Mouse (Mus musculus) midbrain, embryonic 16.5 days (tissue): Measurements from ENCODE around the gene Tmem132b. TPM values are rescaled to one million over a fixed set of nuclear protein-coding genes. Genes with fewer than 3 reads are reported as not detected.

Experiments used
- ATAC-seq: fragments of 200-750 bp; cut with Nextera tagmentation; 2 replicates; pipeline ENCODE4 v1.8.0; 2017; ENCODE audit warnings: moderate TSS enrichment
- H3K27ac ChIP-seq: fragments of 300-500 bp; sonication (generic); 2 replicates; pipeline ENCODE4 v1.5.1; 2014; ENCODE audit warnings: mild to moderate bottlenecking, low read length, mixed read lengths
- H3K27me3 ChIP-seq: fragments of 300-500 bp; sonication (generic); 2 replicates; pipeline ENCODE4 v1.6.1; 2014; ENCODE audit warnings: low read depth, low read length, mixed read lengths; ENCODE audit not compliant: control insufficient read depth, insufficient read depth
- H3K36me3 ChIP-seq: fragments of 300-500 bp; sonication (generic); 2 replicates; pipeline ENCODE4 v1.6.1; 2014; ENCODE audit warnings: mild to moderate bottlenecking, low read length, moderate library complexity, mixed read lengths; ENCODE audit not compliant: control insufficient read depth, insufficient read depth
- H3K4me1 ChIP-seq: fragments of 300-500 bp; sonication (generic); 2 replicates; pipeline ENCODE4 v1.6.1; 2014; ENCODE audit warnings: mild to moderate bottlenecking, low read length, mixed read lengths; ENCODE audit not compliant: control insufficient read depth, insufficient read depth
- H3K4me2 ChIP-seq: fragments of 300-500 bp; sonication (generic); 2 replicates; pipeline ENCODE4 v1.6.1; 2014; ENCODE audit warnings: mild to moderate bottlenecking, low read length, mixed read lengths
- H3K4me3 ChIP-seq: fragments of 300-500 bp; sonication (generic); 2 replicates; pipeline ENCODE4 v1.5.1; 2014; ENCODE audit warnings: low read depth, mild to moderate bottlenecking, low read length, moderate library complexity, mixed read lengths
- H3K9ac ChIP-seq: fragments of 300-500 bp; sonication (generic); 2 replicates; pipeline ENCODE4 v1.6.1; 2014; ENCODE audit warnings: low read depth, low read length, mixed read lengths
- H3K9me3 ChIP-seq: fragments of 300-500 bp; sonication (generic); replicated peaks from 2 replicates; pipeline ENCODE4 v1.6.1; 2014; ENCODE audit warnings: mild to moderate bottlenecking, low read length, mixed read lengths; ENCODE audit not compliant: control insufficient read depth, poor library complexity, severe bottlenecking
- WGBS: fragments of 180-500 bp; shearing (Covaris S2); extraction: QIAGEN DNeasy Blood & Tissue Kit; methylation state at CpG from one replicate; pipeline ENCODE4 v1.1.7; 2014; 5-methylcytosine and 5-hydroxymethylcytosine counted together
- polyA plus RNA-seq: library from polyadenylated mRNA; unstranded; fragments of >200 nt; fragmentation: Nextera tagmentation; extraction: Ambion mirVana; gene quantifications from 2 replicates; pipeline ENCODE4 v1.2.1, GENCODE M21; 2015

Gene Tmem132b
- polyA plus RNA-seq, 1 experiment from 2014 or later = 5.5 TPM

DNA sequence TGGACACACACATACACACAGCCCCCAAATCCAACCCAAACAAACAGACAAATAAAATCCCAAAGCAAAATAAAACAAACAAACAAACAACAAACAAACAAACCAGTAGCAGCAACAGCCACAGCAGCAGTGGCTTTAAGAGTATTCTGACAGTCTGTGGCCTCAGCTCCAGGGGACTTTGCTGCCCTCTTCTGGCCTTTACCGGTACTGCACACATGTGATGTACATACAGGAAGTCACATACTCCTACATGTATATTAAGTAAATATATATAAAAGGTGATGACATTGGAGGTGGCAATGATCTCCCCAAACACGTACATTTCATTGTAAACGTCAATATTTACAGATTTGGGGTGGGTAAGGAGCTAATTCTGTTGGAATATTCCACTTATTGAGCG is 5.1 kb upstream of the Tmem132b start:
- Histone ChIP-seq H3K4me3 (no peak overlapping the region), H3K36me3 (no peaks in the 10 kb centered on the region; the same call in 1 of the 2 replicates), H3K4me2 (no peak overlapping the region), H3K4me1 (peaks cover 3% of the 10 kb centered on the region; the same call in 1 of the 2 replicates), H3K27me3 (0 out of 2 replicates have a peak, but pooled peaks cover 3% of the 10 kb centered on the region), H3K9me3 (no peaks in the 10 kb centered on the region), H3K27ac (no peak overlapping the region), H3K9ac (no peak overlapping the region)
- no peak for ATAC-seq
- 80% methylated on average over 4 of the region's 4 CpGs for WGBS

DNA sequence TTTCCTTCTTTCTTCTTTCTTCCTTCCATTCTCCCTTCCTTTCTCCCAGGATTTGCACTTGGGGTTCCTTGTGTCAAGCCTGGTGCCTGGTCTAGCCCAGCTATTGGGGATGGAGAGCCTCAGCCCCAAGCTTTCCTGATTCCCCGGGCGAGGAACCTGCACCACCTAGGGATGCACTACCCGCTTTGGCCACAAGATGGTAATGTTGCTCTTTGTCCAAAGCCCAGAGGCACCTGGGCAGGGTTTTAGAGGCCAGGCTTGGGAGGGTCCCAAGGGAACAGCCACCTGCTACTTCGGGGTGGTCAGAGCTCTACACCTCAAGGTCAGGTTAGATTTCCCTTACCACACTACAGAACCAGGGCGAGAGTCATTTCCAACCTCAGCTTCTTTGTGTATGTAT is 2.5 kb upstream of the Tmem132b start:
- Histone ChIP-seq H3K27ac (no peak overlapping the region), H3K4me2 (no peak overlapping the region), H3K9me3 (no peaks in the 10 kb centered on the region), H3K36me3 (no peaks in the 10 kb centered on the region), H3K4me3 (no peak overlapping the region), H3K9ac (no peak overlapping the region), H3K27me3 (peaks cover 3% of the 10 kb centered on the region; the same call in 1 of the 2 replicates), H3K4me1 (peaks cover 17% of the 10 kb centered on the region; the same call in 1 of the 2 replicates)
- ATAC-seq = 0 out of 2 replicates have a peak, but pooled peaks have one; percentile 10
- 3% methylated on average over 5 of the region's 5 CpGs for WGBS

DNA sequence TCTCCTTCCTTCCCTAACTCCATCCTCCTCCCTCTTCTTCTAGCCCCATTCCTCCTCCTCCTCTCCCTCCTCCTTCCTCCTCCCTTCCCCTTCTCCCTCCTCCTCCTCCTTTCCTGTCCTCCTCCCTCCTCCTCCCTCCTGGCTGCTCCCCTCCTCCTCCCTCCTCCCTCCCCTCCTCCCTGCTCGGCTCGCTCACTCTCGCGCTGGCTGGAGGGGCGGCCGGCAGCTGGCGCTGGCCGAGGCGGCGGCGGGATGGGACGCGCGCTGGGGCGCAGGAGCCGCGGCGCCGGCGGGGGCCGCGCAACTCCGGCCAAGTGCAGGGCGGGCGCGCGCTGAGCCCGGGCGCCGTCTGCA is 594 bp downstream of the Tmem132b start:
- H3K4me2 ChIP-seq = peak overlapping the region; percentile 68
- H3K4me1 ChIP-seq = peaks cover 26% of the 10 kb centered on the region; the same call in 1 of the 2 replicates
- peak overlapping the region; percentile 83 for H3K27ac ChIP-seq
- peak overlapping the region; percentile 65 for H3K4me3 ChIP-seq
- H3K27me3 ChIP-seq = peaks cover 3% of the 10 kb centered on the region
- no peaks in the 10 kb centered on the region for H3K36me3 ChIP-seq
- H3K9ac ChIP-seq = peak overlapping the region; percentile 81
- peak; percentile 49; the same call in 1 of the 2 replicates for ATAC-seq
- under 1% methylated on average over 23 of the region's 30 CpGs for WGBS
- no peaks in the 10 kb centered on the region for H3K9me3 ChIP-seq

DNA sequence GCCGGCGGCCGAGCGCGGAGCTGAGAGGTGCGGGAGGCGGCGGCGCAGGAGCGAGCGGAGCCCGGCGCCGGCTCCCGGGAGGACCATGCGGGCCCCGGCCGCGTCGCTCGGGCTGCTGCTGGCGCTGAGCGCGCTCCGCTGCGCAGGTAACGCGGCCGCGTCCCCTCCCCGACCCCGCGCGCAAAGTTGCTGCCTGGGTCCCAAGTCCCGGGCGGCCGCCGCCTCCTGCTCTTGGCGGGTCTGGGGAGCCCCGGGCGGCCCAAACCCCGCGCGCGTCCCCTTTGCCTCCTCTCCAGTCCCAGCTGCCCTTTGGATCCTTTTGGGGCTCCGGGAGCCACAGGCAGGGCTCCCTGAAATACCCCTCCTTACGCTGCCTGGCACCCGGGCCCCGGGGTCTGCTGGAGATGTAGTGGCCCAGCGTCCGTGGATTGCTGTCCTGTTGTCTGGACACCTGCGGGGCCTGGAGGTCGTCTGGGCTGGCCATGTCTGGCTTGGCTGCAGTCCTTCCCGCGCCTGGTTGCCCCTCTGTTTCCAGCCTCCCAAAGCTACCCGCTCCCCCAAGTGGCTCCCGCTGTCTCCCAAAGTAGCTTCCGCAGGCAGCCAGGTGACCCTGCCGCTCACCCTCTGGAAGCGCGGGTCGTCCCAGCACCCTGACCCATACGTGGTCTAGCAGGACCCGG is 1.1 kb downstream of the Tmem132b start:
- H3K27me3 ChIP-seq = peaks cover 3% of the 10 kb centered on the region
- ATAC-seq = no peak; the same call in 1 of the 2 replicates
- under 1% methylated on average over 54 of the region's 64 CpGs for WGBS

DNA sequence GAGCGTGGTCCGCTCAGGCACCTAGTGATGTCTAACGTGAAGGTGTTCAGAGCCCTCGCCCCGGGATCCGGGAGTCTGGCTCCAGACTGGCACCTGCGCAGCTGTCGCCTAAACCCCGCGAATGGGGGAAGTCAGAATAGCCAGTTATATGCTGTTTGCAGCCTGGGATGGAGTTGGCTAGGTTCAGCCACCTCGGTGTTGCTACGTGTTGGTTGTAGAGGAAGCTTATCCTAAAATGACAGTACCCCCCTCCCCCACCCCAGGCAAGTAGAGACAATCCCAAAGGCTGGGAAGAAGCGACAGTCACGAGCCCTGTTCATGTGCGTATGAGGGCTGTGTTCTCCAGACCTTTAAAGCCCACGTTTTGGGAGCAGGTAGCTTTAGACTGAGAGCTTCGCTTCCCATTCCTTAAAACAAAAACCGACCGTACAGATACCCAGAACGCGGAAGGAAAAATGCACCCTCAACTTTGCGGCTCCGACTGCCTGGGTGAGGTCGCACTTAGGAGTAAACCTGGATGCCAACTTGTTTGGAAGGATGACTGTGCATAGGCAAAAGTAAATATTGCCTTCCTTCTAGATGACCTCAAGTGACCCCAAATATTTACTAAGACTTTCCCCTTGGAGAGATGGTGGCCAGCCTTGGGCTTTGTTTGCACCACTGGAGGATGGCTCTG is 1.8 kb downstream of the Tmem132b start:
- peaks cover 3% of the 10 kb centered on the region for H3K27me3 ChIP-seq
- peaks cover 26% of the 10 kb centered on the region; the same call in 1 of the 2 replicates for H3K4me1 ChIP-seq
- 1% methylated on average over 24 of the region's 24 CpGs for WGBS
- H3K9ac ChIP-seq = peak overlapping the region; percentile 81
- peak overlapping the region; percentile 65 for H3K4me3 ChIP-seq
- H3K4me2 ChIP-seq = peak overlapping the region; percentile 68
- peak overlapping the region; percentile 83 for H3K27ac ChIP-seq
- H3K36me3 ChIP-seq = no peaks in the 10 kb centered on the region
- H3K9me3 ChIP-seq = no peaks in the 10 kb centered on the region
- ATAC-seq = no peak

More for the DNA sequence above, 1.1 kb downstream of the Tmem132b start:
- Histone ChIP-seq H3K9ac (peak overlapping the region; percentile 81), H3K36me3 (no peaks in the 10 kb centered on the region), H3K27ac (peak overlapping the region; percentile 83), H3K9me3 (no peaks in the 10 kb centered on the region), H3K4me3 (peak overlapping the region; percentile 65), H3K4me2 (peak overlapping the region; percentile 68), H3K4me1 (peaks cover 26% of the 10 kb centered on the region; the same call in 1 of the 2 replicates)

DNA sequence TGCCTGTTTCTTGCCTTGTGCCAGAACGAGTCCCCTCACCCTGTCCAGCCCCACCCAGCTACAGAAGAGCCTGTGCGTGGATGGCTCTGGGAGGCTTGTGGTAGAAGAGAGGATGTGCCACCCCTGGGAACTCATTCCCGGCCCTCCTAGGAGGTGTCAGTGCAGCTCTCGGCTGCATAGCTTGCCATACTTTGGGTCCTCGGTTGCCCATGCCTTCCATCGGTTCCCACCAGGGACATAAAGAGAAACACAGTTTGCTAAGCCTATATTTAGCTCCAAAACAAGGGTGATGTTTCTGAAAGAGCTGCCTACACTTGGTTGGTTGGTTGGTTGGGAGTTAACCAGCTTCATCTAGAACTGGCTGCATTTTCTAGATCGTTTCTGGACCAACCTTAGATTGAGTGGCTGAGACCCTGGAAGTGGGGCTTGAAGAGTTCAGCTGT is 2.6 kb downstream of the Tmem132b start:
- Histone ChIP-seq H3K9me3 (no peaks in the 10 kb centered on the region), H3K4me1 (peaks cover 26% of the 10 kb centered on the region; the same call in 1 of the 2 replicates), H3K9ac (peak overlapping the region; percentile 81), H3K4me2 (peak overlapping the region; percentile 68), H3K27ac (peak overlapping the region; percentile 83), H3K36me3 (no peaks in the 10 kb centered on the region), H3K27me3 (no peaks in the 10 kb centered on the region; the same call in none of the 2 replicates), H3K4me3 (peak overlapping the region; percentile 65)
- ATAC-seq = no peak
- 8% methylated on average over 7 of the region's 7 CpGs for WGBS

DNA sequence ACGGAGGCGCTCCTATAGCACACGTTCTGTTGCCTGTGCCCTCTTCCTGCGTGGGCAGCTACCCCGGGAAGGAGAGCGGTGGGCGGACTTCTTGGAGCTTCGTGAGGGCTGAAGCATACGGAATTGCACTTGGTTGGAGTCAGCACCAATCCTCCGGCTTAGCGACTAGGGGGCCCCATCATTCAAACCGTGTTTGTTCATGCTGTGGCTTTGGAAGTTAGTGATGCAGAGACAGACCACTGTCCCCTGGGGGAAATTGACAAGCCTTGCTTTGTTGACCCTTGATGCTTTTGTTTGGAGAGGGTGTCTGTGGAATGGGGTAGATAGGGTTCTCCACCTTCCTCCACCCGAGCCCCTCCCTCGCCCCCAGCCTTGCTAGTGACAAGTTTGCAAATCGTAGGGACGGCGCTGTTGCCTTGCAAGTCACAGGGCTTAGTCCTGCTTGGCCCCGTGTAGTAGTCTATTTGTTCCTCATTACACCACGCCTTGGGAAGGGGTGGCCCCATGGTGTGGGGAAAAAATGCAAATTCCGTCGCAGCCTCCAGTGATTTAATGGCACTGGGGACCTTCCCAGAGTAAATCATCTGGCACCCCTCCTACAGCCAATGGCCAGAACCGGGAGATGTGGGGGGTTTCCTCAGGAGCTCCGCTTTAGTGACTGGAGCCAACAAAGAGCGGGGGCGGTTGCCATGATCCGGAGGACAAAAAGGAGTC is 3.2 kb downstream of the Tmem132b start:
- Histone ChIP-seq H3K4me2 (peak overlapping the region; percentile 68), H3K9me3 (no peaks in the 10 kb centered on the region), H3K27me3 (no peaks in the 10 kb centered on the region; the same call in none of the 2 replicates), H3K27ac (peak overlapping the region; percentile 83), H3K36me3 (no peaks in the 10 kb centered on the region), H3K9ac (peak overlapping the region; percentile 81), H3K4me1 (peaks cover 24% of the 10 kb centered on the region; the same call in 1 of the 2 replicates), H3K4me3 (peak overlapping the region; percentile 65)
- ATAC-seq = 0 out of 2 replicates have a peak, but pooled peaks have one; percentile 29
- WGBS = under 1% methylated on average over 26 of the region's 26 CpGs

DNA sequence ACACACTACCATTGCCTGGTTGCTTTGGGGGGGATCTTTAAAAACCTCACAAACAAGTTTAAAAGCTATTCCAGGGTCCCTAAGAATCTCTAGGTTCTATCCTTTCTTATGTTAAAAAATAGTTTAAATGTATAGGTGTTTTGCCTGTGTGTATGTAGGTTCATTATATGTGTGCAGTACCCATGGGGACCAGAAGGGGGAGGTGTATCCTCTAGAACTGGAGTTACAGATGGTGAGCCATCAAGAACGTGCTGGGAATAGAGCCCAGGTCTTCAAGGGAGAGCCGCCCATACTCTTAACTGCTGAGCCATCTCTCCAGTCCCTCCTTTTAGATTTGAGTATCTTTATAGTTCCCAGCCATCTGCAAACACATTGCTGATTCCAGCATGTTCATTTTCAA is 13.5 kb downstream of the Tmem132b start:
- Histone ChIP-seq H3K4me3 (no peak overlapping the region), H3K36me3 (no peaks in the 10 kb centered on the region), H3K4me2 (no peak overlapping the region), H3K9ac (no peak overlapping the region), H3K27ac (no peak overlapping the region), H3K27me3 (no peaks in the 10 kb centered on the region), H3K4me1 (peaks cover 15% of the 10 kb centered on the region), H3K9me3 (no peaks in the 10 kb centered on the region)
- 96% methylated on average over 2 of the region's 2 CpGs for WGBS
- no peak for ATAC-seq
